Mouse (Mus musculus) monocyte, adult 5-6 weeks (primary cell): ENCODE data around the gene Caln1. TPM values are rescaled to one million over a fixed set of nuclear protein-coding genes. Genes with fewer than 3 reads are reported as not detected.

Experiments used
- ATAC-seq: fragments of 153-309, 156-312 bp; replicated peaks from 2 replicates; pipeline ENCODE4 v1.8.0; 2017; ENCODE audit warnings: mild to moderate bottlenecking; ENCODE audit not compliant: low TSS enrichment, insufficient number of reproducible peaks, severe bottlenecking, poor library complexity, low FRiP score
- total RNA-seq: library from RNA; stranded (forward); fragments of 200-1000, 200-491, 200-594 nt; gene quantifications from 3 replicates; pipeline ENCODE4 v1.2.3, GENCODE M21; 2017

Gene Caln1
- total RNA-seq, 1 experiment from 2014 or later = not detected

- no peak for ATAC-seq
Measured at GRCm38 (mm10) chr5:130757517-130757916, 388.3 kb downstream of the Caln1 start.

- ATAC-seq = no peak
Measured at GRCm38 (mm10) chr5:130765784-130766183, 396.5 kb downstream of the Caln1 start.

GRCm38 (mm10) chr5:130771061-130771741 is 401.9 kb downstream of the Caln1 start:
- ATAC-seq = no peak

GRCm38 (mm10) chr5:130772491-130772890 is 403.2 kb downstream of the Caln1 start:
- ATAC-seq = no peak

- no peak for ATAC-seq
Measured at GRCm38 (mm10) chr5:130774946-130775345, 405.7 kb downstream of the Caln1 start.

GRCm38 (mm10) chr5:130792755-130793452 is 423.6 kb downstream of the Caln1 start:
- no peak for ATAC-seq

- no peak for ATAC-seq
Measured at GRCm38 (mm10) chr5:130797713-130798112, 428.5 kb downstream of the Caln1 start.

GRCm38 (mm10) chr5:130810314-130810713 is 441.1 kb downstream of the Caln1 start:
- ATAC-seq = no peak

- no peak for ATAC-seq
Measured at GRCm38 (mm10) chr5:130810846-130811245, 441.6 kb downstream of the Caln1 start.

GRCm38 (mm10) chr5:130811266-130811665 is 442.0 kb downstream of the Caln1 start:
- ATAC-seq = no peak

GRCm38 (mm10) chr5:130811966-130812365 is 442.7 kb downstream of the Caln1 start:
- ATAC-seq = no peak

GRCm38 (mm10) chr5:130812556-130812955 is 443.3 kb downstream of the Caln1 start:
- no peak for ATAC-seq

- ATAC-seq = no peak
Measured at GRCm38 (mm10) chr5:130813089-130813488, 443.8 kb downstream of the Caln1 start.

- no peak for ATAC-seq
Measured at GRCm38 (mm10) chr5:130815352-130815751, 446.1 kb downstream of the Caln1 start.

GRCm38 (mm10) chr5:130820021-130820648 is 450.9 kb downstream of the Caln1 start:
- no peak for ATAC-seq

GRCm38 (mm10) chr5:130820661-130821060 is 451.4 kb downstream of the Caln1 start:
- ATAC-seq = no peak

GRCm38 (mm10) chr5:130825797-130826196 is 456.5 kb downstream of the Caln1 start:
- ATAC-seq = no peak

- ATAC-seq = no peak
Measured at GRCm38 (mm10) chr5:130848562-130848961, 479.3 kb downstream of the Caln1 start.

- no peak for ATAC-seq
Measured at GRCm38 (mm10) chr5:130849610-130850009, 480.4 kb downstream of the Caln1 start.

- no peak for ATAC-seq
Measured at GRCm38 (mm10) chr5:130852182-130852581, 482.9 kb downstream of the Caln1 start.
